In the genomic region with DNA sequence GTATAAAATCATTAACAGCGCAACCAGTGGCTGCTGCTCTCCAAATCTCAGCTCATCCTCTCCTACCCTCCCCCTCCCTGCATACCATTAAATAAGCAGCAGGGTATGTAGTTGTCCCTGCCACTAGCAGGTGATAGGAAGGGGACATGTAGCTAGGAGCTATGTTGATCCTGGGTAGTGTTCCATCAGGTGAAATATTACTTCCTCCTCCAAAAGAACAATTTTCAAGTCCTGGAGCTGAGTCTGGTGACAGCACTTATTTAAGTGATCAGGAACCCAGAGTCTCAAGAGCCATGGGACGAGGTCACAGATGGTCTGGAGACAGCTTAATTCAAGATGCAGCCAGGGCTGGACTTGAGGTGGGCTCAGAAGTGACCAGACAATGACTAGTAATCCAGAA, we compare ENCODE assay signal across 11 mouse cellular contexts. TPM values are rescaled to one million over a fixed set of nuclear protein-coding genes. Genes with fewer than 3 reads are reported as not detected.
DNase-seq lines count a peak whose midpoint lies in the region; ATAC-seq and TF ChIP-seq lines count a peak whose summit lies in the region.
"Had no signal": no experiment of that assay in that cellular context is flagged by ENCODE, and none has a peak within 500 bp of the region (broad histone marks: within the 10 kb centered on the region; RNA-seq: fewer than 3 reads in every experiment).

No protein-coding gene starts in this region.

- H3K4me1 ChIP-seq in heart, adult 2 months (ENCODE audit: control insufficient read depth, insufficient read depth, low read length): no peaks in the 10 kb centered on the region
- H3K4me1 ChIP-seq in heart, embryonic 11.5 days (ENCODE audit: control insufficient read depth, insufficient read depth, low read length): no peaks in the 10 kb centered on the region
- H3K4me1 ChIP-seq in embryonic facial prominence, embryonic 10.5 days: no peaks in the 10 kb centered on the region

- no peaks in the 10 kb centered on the region for H3K36me3 ChIP-seq in heart, adult 2 months (ENCODE audit: control insufficient read depth, insufficient read depth, low read length)
- peaks cover 15% of the 10 kb centered on the region for H3K36me3 ChIP-seq in heart, embryonic 11.5 days (ENCODE audit: control insufficient read depth, insufficient read depth, low read length)
- H3K36me3 ChIP-seq in embryonic facial prominence, embryonic 10.5 days (replicated peaks): peaks cover 96% of the 10 kb centered on the region

- H3K4me2 ChIP-seq in heart, embryonic 11.5 days: no peak overlapping the region

- DNase-seq in heart, adult 2 months: peak; percentile 100
- DNase-seq in frontal cortex, postnatal 36 days (ENCODE audit: low spot score in 2 of 2): peak; percentile 100
- DNase-seq in layer of hippocampus, adult 11-12 months (ENCODE audit: low spot score): peak; percentile 100
- peak; percentile 100 for DNase-seq in lung, postnatal 25 days (ENCODE audit: low spot score)
- DNase-seq in thymus, postnatal 14 days: peak; percentile 100
- no peak for DNase-seq in embryonic facial prominence, embryonic 10.5 days (ENCODE audit: low spot score)
- no peak for DNase-seq in retina, embryonic 14.5 days (ENCODE audit: low spot score)

- no peak overlapping the region for H3K9ac ChIP-seq in heart, adult 2 months (ENCODE audit: low read depth, low read length)
- no peak overlapping the region for H3K9ac ChIP-seq in heart, embryonic 11.5 days (ENCODE audit: low read depth, low read length)

- TF ChIP-seq POLR2A in heart, adult 2 months (IDR thresholded peaks at IDR 0.05; ENCODE audit: insufficient read depth, low read depth, low read length): no peak

- H3K27me3 ChIP-seq in heart, adult 2 months (ENCODE audit: control insufficient read depth, insufficient read depth, low read length): no peaks in the 10 kb centered on the region
- H3K27me3 ChIP-seq in heart, embryonic 11.5 days (ENCODE audit: control insufficient read depth, insufficient read depth, low read length): no peaks in the 10 kb centered on the region
- no peaks in the 10 kb centered on the region for H3K27me3 ChIP-seq in embryonic facial prominence, embryonic 10.5 days (replicated peaks; ENCODE audit: low read depth, poor library complexity, severe bottlenecking)

- no peaks in the 10 kb centered on the region for H3K79me2 ChIP-seq in heart, adult 2 months (replicated peaks; ENCODE audit: control insufficient read depth, insufficient read depth, low read length)

- H3K9me3 ChIP-seq in heart, embryonic 11.5 days (replicated peaks; ENCODE audit: control insufficient read depth, low read length): no peaks in the 10 kb centered on the region
- no peaks in the 10 kb centered on the region for H3K9me3 ChIP-seq in embryonic facial prominence, embryonic 10.5 days

- TF ChIP-seq CTCF in heart, adult 2 months (IDR thresholded peaks at IDR 0.05): no peak

- H3K27ac ChIP-seq in heart, adult 2 months: no peak overlapping the region
- H3K27ac ChIP-seq in heart, embryonic 11.5 days (ENCODE audit: low read depth, low read length): no peak overlapping the region
- no peak overlapping the region for H3K27ac ChIP-seq in embryonic facial prominence, embryonic 10.5 days (replicated peaks)

- H3K4me3 ChIP-seq in heart, adult 2 months: no peak overlapping the region
- no peak overlapping the region for H3K4me3 ChIP-seq in heart, embryonic 11.5 days (ENCODE audit: low read depth, low read length)
- H3K4me3 ChIP-seq in embryonic facial prominence, embryonic 10.5 days: no peak overlapping the region

- no peak for TF ChIP-seq EP300 in heart, adult 2 months (IDR thresholded peaks at IDR 0.05; ENCODE audit: insufficient read depth, low read depth, low read length)

- 94% methylated on average over 2 of the region's 2 CpGs for WGBS in heart, adult 2 months
- WGBS in heart, embryonic 11.5 days (ENCODE audit: insufficient replicate concordance): 89% methylated on average over 2 of the region's 2 CpGs
- WGBS in embryonic facial prominence, embryonic 10.5 days: 85% methylated on average over 2 of the region's 2 CpGs

- intact Hi-C loops in heart, adult 2 months (cut with DNase I): no loop called here

- no peak for ATAC-seq in heart, embryonic 11.5 days (replicated peaks; ENCODE audit: insufficient number of reproducible peaks, low FRiP score, low TSS enrichment)

RNA-seq across cellular contexts. Expression of a gene that starts 10.2 kb away (rescaled TPM):
- 100 to 1,000 TPM; 215 to 236 TPM for total RNA-seq in heart, adult 2 months (2021)
- polyA plus RNA-seq in heart, adult 2 months (2012; rRNA removed): 326 and 358 TPM in 2 replicates
- 176 and 187 TPM in 2 replicates for polyA plus RNA-seq in heart, embryonic 11.5 days (2014; fragmentation: Nextera tagmentation; extraction: Ambion mirVana)
- 129 and 131 TPM in 2 replicates for polyA plus RNA-seq in embryonic facial prominence, embryonic 10.5 days (2016; fragmentation: Nextera tagmentation; extraction: Ambion mirVana)

RNA-seq across cellular contexts. Expression of a gene that starts 18.3 kb away (rescaled TPM):
- total RNA-seq in heart, adult 2 months (2021): 10 to 100 TPM; 51.4 to 64.6 TPM
- polyA plus RNA-seq in heart, adult 2 months (2012; rRNA removed): 125 and 177 TPM in 2 replicates
- 0.62 and 0.63 TPM in 2 replicates for polyA plus RNA-seq in heart, embryonic 11.5 days (2014; fragmentation: Nextera tagmentation; extraction: Ambion mirVana)
- 0.42 and 0.55 TPM in 2 replicates for polyA plus RNA-seq in embryonic facial prominence, embryonic 10.5 days (2016; fragmentation: Nextera tagmentation; extraction: Ambion mirVana)

RNA-seq across cellular contexts. Expression of a gene that starts 30.3 kb away (rescaled TPM):
- 1 to 10 TPM; 3.7 to 4.1 TPM for total RNA-seq in heart, adult 2 months (2021)
- not detected in 2 replicates for polyA plus RNA-seq in heart, adult 2 months (2012; rRNA removed)
- polyA plus RNA-seq in heart, embryonic 11.5 days (2014; fragmentation: Nextera tagmentation; extraction: Ambion mirVana): not detected in 2 replicates
- not detected in 2 replicates for polyA plus RNA-seq in embryonic facial prominence, embryonic 10.5 days (2016; fragmentation: Nextera tagmentation; extraction: Ambion mirVana)
- polyA plus RNA-seq: C2C12; heart, embryonic 14.5 days; lung, embryonic 16.5 days had no signal

RNA-seq across cellular contexts. Expression of a gene that starts 33.7 kb away (rescaled TPM):
- total RNA-seq in heart, adult 2 months (2021): 10 to 100 TPM; 20.1 to 20.6 TPM
- polyA plus RNA-seq in heart, adult 2 months (2012; rRNA removed): 39.0 and 58.0 TPM in 2 replicates
- 24.8 and 26.6 TPM in 2 replicates for polyA plus RNA-seq in heart, embryonic 11.5 days (2014; fragmentation: Nextera tagmentation; extraction: Ambion mirVana)
- polyA plus RNA-seq in embryonic facial prominence, embryonic 10.5 days (2016; fragmentation: Nextera tagmentation; extraction: Ambion mirVana): 83.3 and 89.1 TPM in 2 replicates

RNA-seq across cellular contexts. Expression of a gene that starts 37.1 kb away (rescaled TPM):
- 10 to 100 TPM; 17.4 to 17.9 TPM for total RNA-seq in heart, adult 2 months (2021)
- polyA plus RNA-seq in heart, adult 2 months (2012; rRNA removed): 21.6 and 27.9 TPM in 2 replicates
- polyA plus RNA-seq in heart, embryonic 11.5 days (2014; fragmentation: Nextera tagmentation; extraction: Ambion mirVana): 52.7 and 56.1 TPM in 2 replicates
- 60.2 and 63.8 TPM in 2 replicates for polyA plus RNA-seq in embryonic facial prominence, embryonic 10.5 days (2016; fragmentation: Nextera tagmentation; extraction: Ambion mirVana)

Comparison
In these comparisons a context has a peak if more than half of its experiments do, and no peak if none do; other contexts are left out.
1. RNA of a gene that starts 18.3 kb away (polyA plus RNA-seq): 125 to 177 TPM in heart, adult 2 months; 0.62 to 0.63 TPM in heart, embryonic 11.5 days and 0.42 to 0.55 TPM in embryonic facial prominence, embryonic 10.5 days; every median in the first group is over 10 times any median in the second.
2. DNase-seq: peak in heart, adult 2 months (2 of 2), frontal cortex, postnatal 36 days (2 of 2), layer of hippocampus, adult 11-12 months (single experiment), lung, postnatal 25 days (single experiment) and thymus, postnatal 14 days (single experiment); none in embryonic facial prominence, embryonic 10.5 days (single experiment) and retina, embryonic 14.5 days (single experiment).